Mouse (Mus musculus): ENCODE results near the gene Ccdc24. TPM values are rescaled to one million over a fixed set of nuclear protein-coding genes. Genes with fewer than 3 reads are reported as not detected.

Ccdc24 gene
- under 1 TPM; 0.70 to 0.99 TPM for total RNA-seq (2021)
- long read RNA-seq, experiment 1, partial matches to known transcripts, result 0 of 2 reads
- long read RNA-seq, experiment 1, other reads (novel, unspliced or antisense), result 0 of 2 reads
- long read RNA-seq, experiment 2, result 0 reads

DNA sequence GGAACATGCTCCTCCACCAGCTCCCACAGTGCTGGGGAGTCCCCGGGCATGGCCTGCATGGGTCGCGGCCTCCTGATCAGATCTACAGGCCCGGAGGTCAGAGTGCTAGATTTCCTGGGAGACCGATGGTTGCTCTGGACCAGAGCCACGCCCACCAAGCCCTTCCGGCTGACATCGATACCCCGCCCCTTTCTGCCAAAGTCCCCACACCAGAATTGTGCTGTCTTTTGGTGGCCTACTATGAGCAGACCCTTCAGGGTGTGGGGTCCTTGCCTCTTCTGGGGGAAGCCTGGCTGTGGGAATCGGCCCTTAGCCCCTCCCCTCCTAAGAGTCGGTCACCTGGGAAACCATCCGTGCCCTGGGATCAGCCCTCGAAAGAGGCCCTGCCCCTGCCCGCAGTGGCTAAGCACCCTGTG lies at the start of gene Ccdc24:
TSS of gene Ccdc24 (minus strand) at position 87 of the 416 bp plus-strand sequence.
- DNase-seq (ENCODE audit: low spot score in 2 of 2), result no peak

DNA sequence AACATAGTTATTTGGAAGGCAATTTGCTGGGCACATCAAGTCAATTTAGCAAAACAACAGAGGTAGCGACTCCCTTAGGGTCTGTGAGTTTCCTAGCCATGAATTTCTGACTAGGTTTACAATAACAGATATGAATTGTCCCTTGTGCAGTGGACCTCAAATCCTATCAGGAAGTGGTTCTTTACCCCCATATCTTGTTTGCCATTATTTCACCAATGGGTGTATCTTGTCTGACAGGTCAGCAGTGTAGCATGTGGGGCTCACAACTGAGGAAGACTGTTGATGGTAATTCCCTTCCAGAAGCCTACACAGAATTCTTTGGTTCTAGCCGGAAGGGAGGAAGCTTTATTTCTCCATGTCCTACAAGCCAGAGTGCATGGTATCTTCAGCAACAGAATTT lies 49.0 kb upstream of the Ccdc24 start:
- DNase-seq (ENCODE audit: low spot score in 2 of 2), result no peak

DNA sequence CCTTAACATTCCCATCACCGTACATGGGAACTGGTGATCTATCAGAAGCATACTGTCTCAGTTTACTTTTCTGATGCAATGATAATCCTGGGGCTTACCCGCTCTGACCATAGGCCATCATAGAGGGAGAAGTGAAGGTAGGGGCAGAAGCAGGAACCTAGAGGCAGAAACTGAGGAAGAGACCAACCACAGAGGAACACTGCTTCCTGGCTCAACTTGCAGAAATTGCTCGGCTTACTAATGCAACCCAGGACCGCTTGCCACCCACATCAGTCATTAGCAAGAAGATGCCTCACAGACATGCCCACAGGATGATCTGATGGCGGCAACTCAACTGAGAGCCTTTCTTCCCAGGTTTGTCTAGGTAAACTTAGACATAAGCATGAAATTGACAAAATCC lies 46.4 kb upstream of the Ccdc24 start:
- DNase-seq (ENCODE audit: low spot score in 2 of 2), result no peak

DNA sequence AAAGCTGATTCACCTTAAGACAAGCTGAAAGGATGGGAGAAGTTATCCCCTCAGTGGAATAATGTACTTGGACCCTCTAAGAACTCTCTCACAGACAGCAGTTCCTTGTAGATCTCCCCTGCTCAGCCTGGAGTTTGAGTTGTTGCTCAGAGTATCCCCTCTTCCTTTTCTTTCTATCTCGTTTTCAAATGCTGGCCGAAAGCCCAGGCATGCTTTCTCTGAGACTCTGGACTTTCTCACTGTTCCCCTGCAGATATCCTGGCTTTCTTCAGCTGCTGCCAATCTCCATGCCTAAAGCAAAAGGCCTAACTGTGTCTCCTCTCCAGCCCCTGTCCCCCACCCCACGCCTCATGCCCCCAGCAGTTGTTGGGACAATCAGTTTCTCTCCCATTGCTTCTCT lies 45.9 kb upstream of the Ccdc24 start:
- DNase-seq (ENCODE audit: low spot score in 2 of 2), result no peak

DNA sequence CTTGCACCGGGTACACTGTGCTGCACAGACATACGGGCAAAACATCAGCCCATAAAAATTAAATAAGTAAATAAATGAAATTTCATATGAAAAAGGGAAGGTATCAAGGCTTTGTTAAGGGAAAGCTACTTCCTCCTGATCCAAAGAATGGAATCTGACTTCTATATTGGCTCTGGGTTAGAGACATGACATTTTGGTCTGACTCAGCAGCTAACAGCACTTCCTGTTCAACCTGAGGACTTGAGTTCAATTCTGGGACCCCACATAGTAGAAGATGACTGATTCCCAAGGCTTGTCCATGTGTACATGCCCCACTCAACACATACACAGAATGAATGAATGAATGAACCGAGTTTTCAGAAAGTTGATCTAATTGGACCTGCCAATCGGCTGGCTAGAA lies 45.5 kb upstream of the Ccdc24 start:
- no peak for DNase-seq (ENCODE audit: low spot score in 2 of 2)

DNA sequence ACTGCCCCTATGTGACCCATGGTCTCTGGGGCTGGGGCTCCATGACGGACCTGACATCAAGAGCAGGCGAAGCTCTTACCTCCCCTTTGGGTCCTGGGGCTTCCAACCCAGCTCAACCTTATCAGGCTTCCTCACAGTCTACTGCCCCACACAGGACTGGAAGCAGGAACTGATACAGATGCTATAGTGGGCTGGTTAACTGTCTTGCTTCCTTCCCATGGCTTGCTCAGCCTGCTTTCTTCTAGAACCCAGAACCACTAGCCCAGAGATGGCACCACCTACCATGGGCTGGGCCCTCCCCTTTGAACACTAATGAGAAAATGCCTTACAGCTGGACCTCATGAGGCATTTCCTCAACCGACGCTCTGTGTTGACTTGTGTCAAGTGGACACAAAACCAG lies 45.0 kb upstream of the Ccdc24 start:
- DNase-seq (ENCODE audit: low spot score in 2 of 2), result no peak

DNA sequence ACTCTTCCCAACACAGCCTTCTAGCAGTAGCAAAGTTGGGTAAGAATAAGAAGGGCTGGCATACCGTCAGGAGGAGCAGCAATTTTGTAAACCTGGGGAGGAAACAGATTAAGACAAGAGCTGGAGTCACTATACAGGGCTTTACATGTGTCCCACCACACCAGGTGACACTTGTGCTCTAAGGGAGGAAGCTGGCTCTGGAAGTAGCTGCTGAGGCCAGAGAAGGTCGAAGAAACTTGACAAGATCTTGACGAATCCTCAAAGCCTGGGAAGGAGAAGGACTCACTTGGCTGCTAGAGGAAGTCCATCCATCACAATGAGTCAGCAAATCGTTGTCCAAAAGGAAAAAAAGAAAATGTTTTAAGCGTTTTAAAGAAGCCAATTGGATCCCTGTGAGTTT lies 44.0 kb upstream of the Ccdc24 start:
- no peak for DNase-seq (ENCODE audit: low spot score in 2 of 2)

DNA sequence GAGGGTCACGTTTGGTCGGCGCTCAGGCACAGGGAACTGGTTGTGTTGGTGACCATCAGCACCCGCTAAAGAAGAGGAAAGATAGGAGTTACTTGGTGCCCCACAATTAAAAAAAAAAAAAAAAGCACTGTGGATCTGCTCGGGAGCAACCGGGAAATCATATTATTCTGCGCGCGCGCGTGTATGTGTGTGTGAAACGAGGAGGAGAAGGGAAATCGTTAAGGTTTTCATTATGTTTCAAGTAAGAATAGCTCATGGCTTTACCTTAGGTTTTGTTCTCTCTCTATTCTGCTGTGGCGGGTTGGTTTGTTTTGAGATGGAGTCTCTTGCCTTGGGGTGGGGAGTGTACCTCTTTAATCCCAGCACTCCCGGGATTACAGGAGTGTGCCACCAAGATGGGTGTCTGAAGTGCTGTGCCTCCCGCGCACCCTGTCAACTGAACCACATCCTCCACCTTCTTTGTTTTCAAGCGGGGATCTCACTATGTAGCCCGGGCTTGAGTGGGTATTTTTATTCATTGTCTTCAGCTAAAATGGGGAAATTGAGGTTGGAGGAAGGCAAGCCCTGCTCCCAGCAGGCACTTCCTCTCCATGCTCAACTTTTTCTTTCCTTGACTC lies 43.2 kb upstream of the Ccdc24 start:
- DNase-seq (ENCODE audit: low spot score in 2 of 2), result no peak

DNA sequence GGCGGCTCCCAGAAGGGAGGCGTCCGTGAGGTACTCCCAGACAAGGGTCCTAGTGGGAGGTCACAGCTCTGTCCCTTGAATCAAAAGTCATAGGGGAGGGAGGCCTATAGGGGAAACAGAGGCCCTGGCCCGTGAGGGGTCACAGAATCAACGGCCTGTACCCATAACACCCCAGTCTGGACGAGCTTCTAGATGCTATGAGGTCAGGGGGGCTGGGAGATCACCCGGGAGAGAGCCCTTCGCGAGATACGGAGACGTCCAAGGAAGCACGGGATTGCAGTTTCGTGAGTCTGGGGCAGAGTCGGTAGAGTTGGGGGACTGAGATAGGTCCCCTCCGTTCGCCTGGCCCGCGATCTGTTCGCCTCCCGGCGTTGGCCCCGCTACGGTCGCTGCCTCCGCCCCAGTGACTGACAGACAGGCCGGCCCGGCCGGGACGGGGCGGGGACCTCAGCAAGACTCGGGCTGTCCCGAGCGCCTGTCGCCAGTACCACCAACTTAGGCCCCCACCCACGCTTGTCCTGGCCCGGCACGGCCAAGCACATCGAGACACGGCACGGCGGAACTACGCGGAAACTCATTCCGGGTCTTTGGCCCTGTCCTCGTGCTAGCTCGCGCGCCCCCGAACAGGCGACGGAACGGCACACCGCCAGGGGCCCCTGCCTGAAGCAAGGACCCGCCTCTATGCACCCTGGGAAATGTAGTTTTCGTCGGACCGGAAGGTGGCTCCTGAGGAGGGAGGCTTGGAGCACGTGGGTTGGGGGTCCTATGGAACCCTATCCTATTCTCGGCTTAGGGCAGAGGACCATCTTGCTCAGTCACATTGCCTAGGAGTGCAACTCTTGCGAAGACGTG lies 42.5 kb upstream of the Ccdc24 start, which contains the start of gene Ipo13:
TSS of gene Ipo13 (minus strand) at position 409 of the 852 bp plus-strand sequence.
- peak; percentile 85 to 89 for DNase-seq (ENCODE audit: low spot score in 2 of 2)

DNA sequence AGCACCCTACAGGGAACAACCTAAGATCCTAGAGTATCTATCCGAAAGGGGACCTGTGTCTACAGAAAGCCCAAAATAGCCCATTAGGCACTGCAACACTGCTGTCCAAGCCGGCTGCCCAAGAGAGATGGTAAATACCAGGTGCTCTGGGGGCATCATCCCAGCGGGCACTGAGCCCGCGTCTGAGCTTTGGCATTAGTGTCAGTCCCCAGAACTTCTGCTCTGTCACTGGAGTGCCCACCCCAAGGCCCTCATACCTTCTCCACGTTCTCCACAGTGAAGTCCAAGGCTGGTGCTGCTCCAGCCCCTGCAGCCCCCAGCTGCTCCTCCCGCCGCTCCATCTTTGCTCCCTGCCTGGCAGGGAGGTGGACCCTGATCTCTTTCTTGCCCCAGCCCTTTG lies 41.7 kb upstream of the Ccdc24 start:
- no peak for DNase-seq (ENCODE audit: low spot score in 2 of 2)

DNA sequence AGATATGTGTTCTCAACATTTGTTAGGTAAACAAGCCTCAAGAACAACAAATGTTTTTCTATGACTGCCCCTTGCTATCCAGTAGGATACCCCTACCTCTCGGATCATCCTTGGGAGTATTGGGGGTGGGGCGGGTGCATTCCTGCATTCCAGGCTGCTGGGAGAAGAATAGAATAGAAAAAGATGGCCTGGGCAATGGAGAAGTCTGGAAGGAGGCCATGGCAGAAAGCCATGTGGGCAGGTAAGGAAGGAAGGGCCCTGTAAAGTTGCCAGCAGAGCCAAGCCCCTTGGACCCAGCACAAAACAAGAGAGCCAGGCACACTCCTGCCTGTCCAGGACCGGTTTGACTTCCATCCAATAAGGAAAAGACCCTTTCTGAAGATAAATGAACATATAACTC lies 41.1 kb upstream of the Ccdc24 start:
- no peak for DNase-seq (ENCODE audit: low spot score in 2 of 2)

DNA sequence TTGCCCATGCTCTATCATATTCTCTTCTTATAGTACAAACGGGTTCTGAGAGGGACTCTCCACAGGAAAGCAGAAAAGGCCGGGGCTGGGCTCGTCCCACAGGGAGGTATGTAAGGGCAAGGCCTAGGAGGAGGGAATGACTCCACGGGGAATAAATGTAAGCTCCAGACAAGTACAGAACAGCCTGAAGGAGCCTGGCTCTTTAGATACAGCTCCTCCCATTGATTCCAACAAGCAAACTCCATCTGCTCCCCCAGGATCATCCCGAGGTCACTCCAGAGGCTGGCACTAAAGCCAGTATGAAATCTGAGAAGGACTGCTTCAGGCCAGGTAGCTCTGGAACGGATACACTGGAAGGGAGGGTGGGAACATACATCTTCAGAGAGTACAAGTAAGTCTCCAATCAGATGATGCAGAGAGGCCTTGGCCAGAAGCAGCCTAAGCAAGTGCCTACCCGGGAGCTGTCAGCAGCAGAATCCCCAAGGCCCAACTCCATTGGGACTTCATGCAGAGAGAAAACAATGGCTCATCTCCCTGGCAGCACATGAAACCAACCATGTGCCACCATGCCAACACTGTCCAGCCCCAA lies 40.4 kb upstream of the Ccdc24 start:
- DNase-seq (ENCODE audit: low spot score in 2 of 2), result no peak

DNA sequence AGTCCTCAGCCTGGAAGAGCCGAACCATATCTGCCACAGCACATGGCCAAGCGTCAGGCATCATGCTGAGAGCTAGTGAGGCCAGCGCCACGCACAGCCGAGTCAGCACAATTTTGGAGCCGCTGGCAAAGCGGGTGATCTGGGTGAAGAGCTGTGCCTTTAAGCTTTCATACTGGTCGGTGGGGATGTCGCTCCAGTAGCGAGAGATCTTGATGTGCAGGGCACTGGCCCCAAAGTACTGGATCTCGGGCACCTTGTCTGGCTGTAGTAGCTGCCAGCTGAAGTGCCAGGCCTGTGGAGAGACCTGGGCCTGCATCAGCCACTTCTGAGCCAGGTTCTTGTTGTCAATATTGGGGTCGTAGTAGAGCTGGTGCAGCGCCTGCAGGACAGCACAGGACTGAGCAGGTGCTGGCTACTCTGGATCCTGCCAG lies 39.8 kb upstream of the Ccdc24 start:
- no peak for DNase-seq (ENCODE audit: low spot score in 2 of 2)

DNA sequence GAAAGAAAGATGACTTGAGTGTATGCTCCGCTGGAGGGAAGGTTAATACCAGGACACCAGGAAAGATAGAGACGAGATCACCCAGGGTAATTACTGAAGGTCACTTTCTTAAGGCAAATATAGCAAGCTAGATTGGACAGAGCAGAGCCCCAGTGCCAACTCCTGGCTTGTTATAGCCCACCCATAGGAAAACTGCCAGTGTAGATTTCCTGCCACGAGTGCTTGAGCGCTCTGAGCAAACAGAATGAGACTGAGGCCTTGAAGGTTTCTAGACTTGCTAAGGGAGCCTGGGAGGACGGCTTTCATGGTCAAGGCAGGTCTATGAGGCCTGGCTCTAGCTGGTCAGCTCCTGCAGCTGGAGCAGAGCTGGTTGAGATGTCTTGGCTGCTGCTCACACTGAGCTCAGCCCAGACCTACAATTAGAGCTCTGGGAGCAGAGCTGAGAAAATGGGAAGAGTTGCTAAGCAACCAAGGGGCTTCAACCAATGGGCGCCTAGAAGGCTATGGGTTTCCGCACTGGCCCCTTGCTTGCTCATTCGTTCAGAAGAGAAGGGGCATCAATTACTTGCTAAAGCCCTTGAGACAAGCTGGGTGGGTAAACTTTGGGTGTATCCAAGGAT lies 36.6 kb upstream of the Ccdc24 start:
- DNase-seq (ENCODE audit: low spot score in 2 of 2), result no peak

DNA sequence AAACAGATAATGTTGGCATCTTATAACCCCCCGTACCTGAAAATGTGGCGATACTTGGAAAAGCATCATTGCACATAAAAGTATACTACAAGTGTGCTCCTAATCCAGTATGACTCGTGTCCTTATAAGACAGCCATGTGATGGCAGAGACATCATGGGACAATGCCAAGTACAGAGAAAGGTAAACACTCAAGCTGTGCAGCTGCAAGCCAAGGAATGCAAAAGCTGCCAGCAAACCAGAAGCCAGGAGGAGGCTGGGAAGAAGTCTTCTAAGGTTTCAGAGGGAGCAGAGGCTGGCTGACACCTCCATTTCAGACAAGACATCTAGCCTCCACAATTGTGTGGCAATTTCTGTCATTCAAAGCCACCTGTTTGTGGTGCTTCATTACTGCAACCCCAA lies 33.8 kb upstream of the Ccdc24 start:
- DNase-seq (ENCODE audit: low spot score in 2 of 2), result no peak

DNA sequence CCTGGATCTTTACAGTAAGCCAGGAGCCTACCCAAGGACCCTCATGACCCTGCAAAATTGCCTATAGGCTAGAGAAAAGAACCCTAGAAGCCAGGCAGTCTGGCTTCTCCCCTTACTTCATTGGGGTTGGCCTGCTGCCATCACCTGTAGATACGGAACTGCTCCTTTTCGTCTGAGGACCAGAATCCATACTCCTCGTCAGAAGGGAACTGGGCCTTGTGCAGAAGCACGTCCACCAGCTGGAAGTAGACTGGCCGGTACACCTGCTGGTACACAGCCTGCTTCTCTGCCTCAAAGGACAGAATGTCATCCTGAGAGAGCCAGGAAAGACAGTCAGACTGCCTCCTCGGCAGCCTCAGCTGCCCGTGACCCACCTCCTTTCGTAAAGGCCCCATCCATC lies 32.4 kb upstream of the Ccdc24 start:
- no peak for DNase-seq (ENCODE audit: low spot score in 2 of 2)

DNA sequence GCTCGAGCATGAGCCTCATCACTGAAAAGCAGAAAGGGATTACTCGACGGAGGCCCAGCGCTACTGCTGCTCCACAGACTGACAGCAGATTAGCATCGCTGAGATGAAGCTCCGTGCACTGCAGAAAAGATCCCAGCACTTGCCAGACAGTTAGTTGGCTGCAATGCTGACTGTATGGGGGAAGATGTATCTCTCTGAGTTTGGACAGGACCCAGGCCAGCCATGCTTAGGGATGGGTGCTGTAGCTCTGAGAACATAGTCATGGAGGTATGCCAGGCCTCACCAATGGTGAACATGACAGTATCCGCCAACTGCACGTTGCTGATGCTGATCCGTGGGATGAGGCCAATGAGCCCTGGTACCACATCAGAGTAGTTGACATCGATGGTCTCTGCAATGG lies 31.7 kb upstream of the Ccdc24 start:
- no peak for DNase-seq (ENCODE audit: low spot score in 2 of 2)

DNA sequence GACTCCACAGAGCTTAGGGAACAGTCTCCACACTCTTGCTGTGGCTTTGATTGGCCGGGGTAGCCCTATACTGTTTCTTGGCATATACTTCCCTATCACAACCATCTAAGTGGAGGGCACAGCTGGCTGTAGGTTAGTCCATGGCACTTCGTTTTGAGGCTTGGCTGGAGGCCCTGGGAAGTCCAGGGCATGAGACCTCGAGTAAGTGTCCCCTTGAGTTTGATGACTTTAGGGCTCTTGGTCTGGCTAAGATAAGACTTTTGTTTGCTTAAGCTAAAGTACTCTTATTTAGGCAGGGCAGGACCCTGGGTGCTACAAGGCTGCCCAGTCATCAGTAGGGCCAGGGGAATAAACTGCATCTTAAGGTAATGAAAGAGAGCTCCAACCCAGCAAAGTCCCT lies 25.8 kb upstream of the Ccdc24 start:
- DNase-seq (ENCODE audit: low spot score in 2 of 2), result no peak

DNA sequence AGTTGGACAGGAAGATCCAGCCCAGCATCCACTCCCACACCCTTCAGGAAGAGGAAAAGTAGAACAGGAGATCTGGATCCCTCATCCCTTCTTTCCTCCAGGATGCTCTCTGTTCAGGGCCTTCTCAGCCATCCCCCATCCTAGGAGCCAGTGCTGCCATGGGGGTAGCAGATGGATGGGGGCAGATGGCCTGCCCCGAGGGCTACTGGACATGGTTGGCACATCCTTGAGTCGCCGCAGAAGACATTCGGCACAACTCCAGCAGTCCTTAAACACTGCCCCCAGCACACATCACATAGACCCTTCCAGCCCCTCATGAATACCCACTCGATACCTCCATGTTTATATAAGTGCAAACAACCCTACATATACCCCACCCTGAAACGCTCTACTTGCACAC lies 23.7 kb upstream of the Ccdc24 start:
- no peak for DNase-seq (ENCODE audit: low spot score in 2 of 2)

DNA sequence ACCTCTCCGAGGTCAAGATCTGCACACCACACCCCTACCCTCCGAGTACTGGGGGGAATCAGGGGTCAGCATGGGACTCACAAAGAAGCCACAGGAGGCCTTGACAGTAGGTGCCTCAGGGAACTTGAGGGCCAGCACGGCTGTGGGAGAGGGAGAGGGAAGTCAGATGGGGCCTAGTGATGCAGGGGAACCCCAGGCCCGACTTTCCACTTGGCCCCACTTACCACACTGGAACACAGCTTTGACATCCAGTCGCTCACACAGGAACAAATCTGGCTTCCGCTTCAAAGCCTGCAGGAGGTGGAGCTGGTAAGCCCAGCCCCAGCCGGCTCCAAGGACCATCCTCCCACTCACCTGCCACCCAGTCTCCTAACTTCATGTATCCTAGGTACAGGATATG lies 23.0 kb upstream of the Ccdc24 start:
- no peak for DNase-seq (ENCODE audit: low spot score in 2 of 2)

DNA sequence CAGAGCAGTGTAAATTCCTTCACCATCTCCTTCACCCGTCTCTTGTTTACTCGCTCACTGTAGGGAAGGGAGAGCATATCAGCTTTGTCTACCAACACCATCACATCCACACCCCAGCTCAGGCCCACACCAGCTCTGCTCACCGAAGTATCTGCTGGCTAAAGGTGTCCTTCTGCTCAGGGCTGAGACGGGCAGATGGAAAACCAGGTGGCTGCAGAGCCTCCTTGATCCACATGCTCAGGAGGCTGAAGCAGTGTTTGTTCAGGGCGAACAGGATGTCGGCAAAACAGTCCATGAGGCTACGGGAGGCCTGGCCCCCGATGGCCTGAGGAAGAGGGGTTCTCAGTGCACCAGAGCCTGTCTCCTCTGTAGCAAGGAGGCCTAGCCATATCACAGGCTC lies 22.2 kb upstream of the Ccdc24 start:
- DNase-seq (ENCODE audit: low spot score in 2 of 2), result no peak

DNA sequence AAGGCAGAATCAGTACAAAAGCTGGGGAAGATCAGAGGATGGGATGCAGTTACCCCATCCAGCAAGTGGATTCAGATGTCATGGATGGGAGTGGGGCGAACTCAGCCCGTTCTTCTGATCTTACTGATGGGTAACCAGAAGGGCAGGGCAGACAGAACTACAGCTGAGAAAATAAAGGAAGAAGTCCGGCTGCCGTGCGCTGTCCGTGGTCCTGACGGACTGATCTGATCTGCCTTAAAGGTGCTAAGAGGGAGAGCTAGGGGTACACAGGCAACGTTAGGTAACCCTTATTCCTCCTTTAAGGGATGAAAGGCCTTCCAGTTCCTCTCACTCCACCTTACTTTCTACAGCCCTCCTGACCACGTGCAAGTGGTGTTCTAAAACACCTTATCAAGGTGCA lies 21.0 kb upstream of the Ccdc24 start:
- DNase-seq (ENCODE audit: low spot score in 2 of 2), result peak; percentile 58 to 66

Data from adrenal gland, adult 18-20 months (tissue).